Mouse (Mus musculus) heart, postnatal 0 days (tissue): ENCODE measurements at regions not wholly inside any gene's neighbourhood (a gene's known extent, or its start where the extent isn't known, plus 50 kb on each side); places are given as distances from the start of the nearest gene placed in this dataset.

ENCODE experiments used
- CTCF ChIP-seq: IDR thresholded peaks from 2 replicates; pipeline ENCODE4 v1.5.1; 2016; ENCODE audit warnings: antibody characterized with exemption, control low read depth, low read depth
- EP300 ChIP-seq: IDR thresholded peaks from 2 replicates; pipeline ENCODE4 v1.6.1; 2016; ENCODE audit warnings: antibody characterized with exemption, low read depth

GRCm38 (mm10) chr12:106174981-106175700, 165.1 kb downstream of the Vrk1 start:
- TF ChIP-seq CTCF, result no peak
- no peak for TF ChIP-seq EP300
